In the genomic region with DNA sequence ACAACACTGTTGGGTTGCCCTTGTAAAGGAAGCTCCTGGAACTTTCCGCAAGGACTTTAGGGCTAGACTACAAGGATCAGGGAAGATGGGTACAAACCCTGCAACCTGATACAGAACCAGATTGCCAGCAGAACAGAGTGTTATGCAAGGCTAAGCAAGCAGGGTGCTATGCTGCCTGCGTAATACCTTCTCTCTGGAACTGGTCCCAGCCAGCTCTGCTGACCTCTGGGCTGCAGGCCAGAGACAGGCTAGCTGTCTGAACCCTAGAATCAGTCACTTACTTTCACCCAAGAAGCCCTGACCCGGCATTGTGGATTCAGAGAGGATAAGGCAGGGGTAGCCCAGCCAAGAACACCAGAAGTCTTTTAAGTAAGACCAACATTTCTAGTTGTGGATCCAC, we compare ENCODE assay signal across 10 mouse cellular contexts. TPM values are rescaled to one million over a fixed set of nuclear protein-coding genes. Genes with fewer than 3 reads are reported as not detected.
DNase-seq lines count a peak whose midpoint lies in the region; ATAC-seq and TF ChIP-seq lines count a peak whose summit lies in the region.
"Had no signal": no experiment of that assay in that cellular context is flagged by ENCODE, and none has a peak within 500 bp of the region (broad histone marks: within the 10 kb centered on the region; RNA-seq: fewer than 3 reads in every experiment).

No protein-coding gene starts in this region.

- no peak for TF ChIP-seq CTCF in layer of hippocampus, adult 2 months (conservative IDR thresholded peaks at IDR 0.05)
- TF ChIP-seq CTCF in midbrain, postnatal 0 days (IDR thresholded peaks at IDR 0.05) = no peak

- no peaks in the 10 kb centered on the region for H3K9me3 ChIP-seq in embryonic facial prominence, embryonic 13.5 days
- no peaks in the 10 kb centered on the region for H3K9me3 ChIP-seq in kidney, embryonic 15.5 days (replicated peaks)
- no peaks in the 10 kb centered on the region for H3K9me3 ChIP-seq in midbrain, postnatal 0 days (ENCODE audit: low read length)
- H3K9me3 ChIP-seq: hindbrain, embryonic 12.5 days; midbrain, embryonic 12.5 days had no signal

- peak overlapping the region; percentile 44; the same call in 1 of the 2 replicates for H3K9ac ChIP-seq in embryonic facial prominence, embryonic 13.5 days
- H3K9ac ChIP-seq in kidney, embryonic 15.5 days = no peak overlapping the region
- no peak overlapping the region for H3K9ac ChIP-seq in midbrain, postnatal 0 days (replicated peaks; ENCODE audit: low read length, poor library complexity, severe bottlenecking)
- H3K9ac ChIP-seq: hindbrain, embryonic 12.5 days; midbrain, embryonic 12.5 days had no signal

- H3K4me3 ChIP-seq in layer of hippocampus, adult 2 months = no peak overlapping the region
- no peak overlapping the region for H3K4me3 ChIP-seq in embryonic facial prominence, embryonic 13.5 days
- no peak overlapping the region for H3K4me3 ChIP-seq in kidney, embryonic 15.5 days (replicated peaks)
- H3K4me3 ChIP-seq in midbrain, postnatal 0 days (ENCODE audit: low read depth, low read length) = no peak overlapping the region
- H3K4me3 ChIP-seq: hindbrain, embryonic 12.5 days; midbrain, embryonic 12.5 days had no signal

- H3K27me3 ChIP-seq in embryonic facial prominence, embryonic 13.5 days = no peaks in the 10 kb centered on the region
- no peaks in the 10 kb centered on the region for H3K27me3 ChIP-seq in kidney, embryonic 15.5 days
- no peaks in the 10 kb centered on the region for H3K27me3 ChIP-seq in midbrain, postnatal 0 days (ENCODE audit: insufficient read depth, low read length)
- H3K27me3 ChIP-seq: hindbrain, embryonic 12.5 days; midbrain, embryonic 12.5 days had no signal

- intact Hi-C loops in left cerebral cortex, postnatal 4 days (cut with DNase I) = no loop called here

- H3K27ac ChIP-seq in layer of hippocampus, adult 2 months = peak overlapping the region; percentile 29; the same call in 1 of the 2 replicates
- 0 out of 2 replicates have a peak overlapping the region, but pooled peaks have one; percentile 7 for H3K27ac ChIP-seq in embryonic facial prominence, embryonic 13.5 days
- H3K27ac ChIP-seq in kidney, embryonic 15.5 days = peak overlapping the region; percentile 67
- H3K27ac ChIP-seq in midbrain, postnatal 0 days (ENCODE audit: low read depth, low read length) = no peak overlapping the region
- H3K27ac ChIP-seq: hindbrain, embryonic 12.5 days; midbrain, embryonic 12.5 days had no signal

- no peak overlapping the region for H3K4me2 ChIP-seq in embryonic facial prominence, embryonic 13.5 days
- no peak overlapping the region for H3K4me2 ChIP-seq in kidney, embryonic 15.5 days
- H3K4me2 ChIP-seq in midbrain, postnatal 0 days (ENCODE audit: low read depth, low read length, poor library complexity, severe bottlenecking) = no peak overlapping the region
- H3K4me2 ChIP-seq: hindbrain, embryonic 12.5 days; midbrain, embryonic 12.5 days had no signal

- peaks cover 40% of the 10 kb centered on the region for H3K4me1 ChIP-seq in embryonic facial prominence, embryonic 13.5 days
- peaks cover 53% of the 10 kb centered on the region for H3K4me1 ChIP-seq in kidney, embryonic 15.5 days
- H3K4me1 ChIP-seq in midbrain, postnatal 0 days (ENCODE audit: insufficient read depth, low read length) = 0 out of 2 replicates have a peak, but pooled peaks cover under 1% of the 10 kb centered on the region

- no peak for DNase-seq in layer of hippocampus, adult 2 months (ENCODE audit: low spot score in 2 of 2)
- DNase-seq in layer of hippocampus, postnatal 10 days (ENCODE audit: low spot score in 2 of 2) = no peak
- DNase-seq in ovary, postnatal 14 days (ENCODE audit: low spot score) = peak; percentile 26
- no peak for DNase-seq in midbrain, postnatal 0 days (ENCODE audit: low spot score)
- no peak for DNase-seq in left cerebral cortex, postnatal 4 days
- DNase-seq in layer of hippocampus, postnatal 14 days (ENCODE audit: low spot score in 2 of 2) = no peak

- no peak for ATAC-seq in embryonic facial prominence, embryonic 13.5 days (ENCODE audit: insufficient number of reproducible peaks, insufficient read depth, low FRiP score, low TSS enrichment, low read depth)
- ATAC-seq in kidney, embryonic 15.5 days (replicated peaks; ENCODE audit: low FRiP score) = 0 out of 2 replicates have a peak, but pooled peaks have one; percentile 4
- ATAC-seq in midbrain, postnatal 0 days (ENCODE audit: low FRiP score) = no peak

- peaks cover 72% of the 10 kb centered on the region for H3K36me3 ChIP-seq in embryonic facial prominence, embryonic 13.5 days
- H3K36me3 ChIP-seq in kidney, embryonic 15.5 days = peaks cover 71% of the 10 kb centered on the region
- H3K36me3 ChIP-seq in midbrain, postnatal 0 days (ENCODE audit: insufficient read depth, low read length) = peaks cover 69% of the 10 kb centered on the region

- WGBS in embryonic facial prominence, embryonic 13.5 days = 77% methylated on average over 3 of the region's 3 CpGs
- 68% methylated on average over 3 of the region's 3 CpGs for WGBS in kidney, embryonic 15.5 days
- WGBS in midbrain, postnatal 0 days = 92% methylated on average over 3 of the region's 3 CpGs

RNA-seq across cellular contexts. Expression of a gene that starts 23.7 kb away (rescaled TPM):
- 10 to 100 TPM; 33.8 to 35.5 TPM for total RNA-seq in layer of hippocampus, adult 2 months (2021)
- total RNA-seq in layer of hippocampus, postnatal 10 days (2021) = 10 to 100 TPM; 42.0 to 42.5 TPM
- 30.0 and 30.4 TPM in 2 replicates for polyA plus RNA-seq in embryonic facial prominence, embryonic 13.5 days (2015; fragmentation: Nextera tagmentation; extraction: Ambion mirVana)
- polyA plus RNA-seq in kidney, embryonic 15.5 days (2015; fragmentation: Nextera tagmentation; extraction: Ambion mirVana) = 30.5 and 31.2 TPM in 2 replicates
- 33.3 and 41.1 TPM in 2 replicates for total RNA-seq in midbrain, postnatal 0 days (2014; rRNA removed)
- 56.2 and 62.3 TPM in 2 replicates for polyA plus RNA-seq in midbrain, postnatal 0 days (2015; fragmentation: Nextera tagmentation; extraction: Ambion mirVana)
- total RNA-seq in left cerebral cortex, postnatal 4 days (2021) = 10 to 100 TPM; 44.9 to 48.1 TPM
- total RNA-seq in layer of hippocampus, postnatal 14 days (2021) = 10 to 100 TPM; 36.6 to 40.3 TPM

RNA-seq across cellular contexts. Expression of a gene that starts 30.9 kb away (rescaled TPM):
- 1 to 10 TPM; 4.3 to 4.5 TPM for total RNA-seq in layer of hippocampus, adult 2 months (2021)
- total RNA-seq in layer of hippocampus, postnatal 10 days (2021) = 1 to 10 TPM; 3.4 TPM
- 6.3 and 6.5 TPM in 2 replicates for polyA plus RNA-seq in embryonic facial prominence, embryonic 13.5 days (2015; fragmentation: Nextera tagmentation; extraction: Ambion mirVana)
- 6.3 and 6.8 TPM in 2 replicates for polyA plus RNA-seq in kidney, embryonic 15.5 days (2015; fragmentation: Nextera tagmentation; extraction: Ambion mirVana)
- total RNA-seq in midbrain, postnatal 0 days (2014; rRNA removed) = 2.4 and 3.2 TPM in 2 replicates
- polyA plus RNA-seq in midbrain, postnatal 0 days (2015; fragmentation: Nextera tagmentation; extraction: Ambion mirVana) = 3.0 and 3.2 TPM in 2 replicates
- 1 to 10 TPM; 3.1 to 4.0 TPM for total RNA-seq in left cerebral cortex, postnatal 4 days (2021)
- 1 to 10 TPM; 3.7 to 4.1 TPM for total RNA-seq in layer of hippocampus, postnatal 14 days (2021)

RNA-seq across cellular contexts. Expression of a gene that starts 31.3 kb away (rescaled TPM):
- under 1 TPM in 1 of 2 experiments, not detected in 1; 0.69 TPM for total RNA-seq in layer of hippocampus, adult 2 months (2021)
- 1 to 10 TPM; 2.4 to 2.9 TPM for total RNA-seq in layer of hippocampus, postnatal 10 days (2021)
- polyA plus RNA-seq in embryonic facial prominence, embryonic 13.5 days (2015; fragmentation: Nextera tagmentation; extraction: Ambion mirVana) = 0.22 and 1.5 TPM in 2 replicates
- polyA plus RNA-seq in kidney, embryonic 15.5 days (2015; fragmentation: Nextera tagmentation; extraction: Ambion mirVana) = 6.8 and 9.1 TPM in 2 replicates
- 0.57 TPM in 1 of 2 replicates, not detected in the other for total RNA-seq in midbrain, postnatal 0 days (2014; rRNA removed)
- polyA plus RNA-seq in midbrain, postnatal 0 days (2015; fragmentation: Nextera tagmentation; extraction: Ambion mirVana) = 0.35 and 0.44 TPM in 2 replicates
- 1 to 10 TPM; 1.9 TPM for total RNA-seq in left cerebral cortex, postnatal 4 days (2021)
- total RNA-seq in layer of hippocampus, postnatal 14 days (2021) = 1 to 10 TPM; 2.0 to 2.9 TPM

RNA-seq across cellular contexts. Expression of a gene that starts 31.9 kb away (rescaled TPM):
- 10 to 100 TPM; 54.5 to 57.6 TPM for total RNA-seq in layer of hippocampus, adult 2 months (2021)
- total RNA-seq in layer of hippocampus, postnatal 10 days (2021) = 10 to 100 TPM; 46.0 to 48.9 TPM
- polyA plus RNA-seq in embryonic facial prominence, embryonic 13.5 days (2015; fragmentation: Nextera tagmentation; extraction: Ambion mirVana) = 23.5 and 24.6 TPM in 2 replicates
- polyA plus RNA-seq in kidney, embryonic 15.5 days (2015; fragmentation: Nextera tagmentation; extraction: Ambion mirVana) = 20.4 and 20.7 TPM in 2 replicates
- total RNA-seq in midbrain, postnatal 0 days (2014; rRNA removed) = 60.6 and 69.2 TPM in 2 replicates
- polyA plus RNA-seq in midbrain, postnatal 0 days (2015; fragmentation: Nextera tagmentation; extraction: Ambion mirVana) = 52.0 and 53.4 TPM in 2 replicates
- 10 to 100 TPM; 47.9 to 50.8 TPM for total RNA-seq in left cerebral cortex, postnatal 4 days (2021)
- 10 to 100 TPM; 45.5 to 50.3 TPM for total RNA-seq in layer of hippocampus, postnatal 14 days (2021)

RNA-seq across cellular contexts. Expression of a gene that starts 37.6 kb away (rescaled TPM):
- 100 to 1,000 TPM; 160 to 170 TPM for total RNA-seq in layer of hippocampus, adult 2 months (2021)
- total RNA-seq in layer of hippocampus, postnatal 10 days (2021) = 100 to 1,000 TPM; 163 to 168 TPM
- 44.1 and 47.8 TPM in 2 replicates for polyA plus RNA-seq in embryonic facial prominence, embryonic 13.5 days (2015; fragmentation: Nextera tagmentation; extraction: Ambion mirVana)
- 47.1 and 52.1 TPM in 2 replicates for polyA plus RNA-seq in kidney, embryonic 15.5 days (2015; fragmentation: Nextera tagmentation; extraction: Ambion mirVana)
- total RNA-seq in midbrain, postnatal 0 days (2014; rRNA removed) = 336 and 450 TPM in 2 replicates
- 198 and 224 TPM in 2 replicates for polyA plus RNA-seq in midbrain, postnatal 0 days (2015; fragmentation: Nextera tagmentation; extraction: Ambion mirVana)
- total RNA-seq in left cerebral cortex, postnatal 4 days (2021) = 100 to 1,000 TPM; 101 to 110 TPM
- total RNA-seq in layer of hippocampus, postnatal 14 days (2021) = 100 to 1,000 TPM; 181 to 189 TPM
